Mouse (Mus musculus) liver, adult 2 months (tissue): Measurements from ENCODE around the gene Gm45717. TPM values are rescaled to one million over a fixed set of nuclear protein-coding genes. Genes with fewer than 3 reads are reported as not detected.

Source experiments
- DNase-seq: peaks from one replicate; pipeline ENCODE4 v3.0.0-alpha.2; 2011; ENCODE audit warnings: low read depth, low spot score; ENCODE audit errors: extremely low read depth
- H3K27ac ChIP-seq: fragments of 200-500 bp; replicated peaks from 2 replicates; pipeline ENCODE4 v1.5.1; 2012; ENCODE audit warnings: low read depth, mild to moderate bottlenecking, control low read depth, inconsistent platforms, low read length; ENCODE audit not compliant: insufficient read depth
- H3K27me3 ChIP-seq: fragments of 200-500 bp; 2 replicates; pipeline ENCODE4 v1.6.1; 2012; ENCODE audit warnings: mild to moderate bottlenecking, moderate library complexity, low read length, inconsistent platforms; ENCODE audit not compliant: control insufficient read depth, insufficient read depth
- H3K36me3 ChIP-seq: fragments of 200-500 bp; 2 replicates; pipeline ENCODE4 v1.6.1; 2012; ENCODE audit warnings: low read length, inconsistent platforms; ENCODE audit not compliant: control insufficient read depth, insufficient read depth
- H3K4me1 ChIP-seq: fragments of 200-500 bp; 2 replicates; pipeline ENCODE4 v1.6.1; 2011; ENCODE audit warnings: low read length; ENCODE audit not compliant: control insufficient read depth, insufficient read depth
- H3K4me3 ChIP-seq: fragments of 200-500 bp; 2 replicates; pipeline ENCODE4 v1.5.1; 2011; ENCODE audit warnings: low read depth, mild to moderate bottlenecking, control low read depth, low read length, moderate library complexity; ENCODE audit not compliant: insufficient read depth
- H3K79me2 ChIP-seq: fragments of 200-500 bp; 2 replicates; pipeline ENCODE4 v1.6.1; 2012; ENCODE audit warnings: inconsistent platforms, mild to moderate bottlenecking, low read length, moderate library complexity; ENCODE audit not compliant: control insufficient read depth, insufficient read depth
- H3K9ac ChIP-seq: fragments of 200-500 bp; 2 replicates; pipeline ENCODE4 v1.6.1; 2012; ENCODE audit warnings: low read depth, mild to moderate bottlenecking, control low read depth, inconsistent platforms, low read length
- CTCF ChIP-seq: fragments of 200-500 bp; IDR thresholded peaks from 2 replicates; pipeline ENCODE4 v1.5.1; 2011; ENCODE audit warnings: low read depth, low read length, control low read depth
- POLR2A ChIP-seq: fragments of 200-500 bp; IDR thresholded peaks from 2 replicates; pipeline ENCODE4 v1.6.1; 2011; ENCODE audit warnings: low read length, control low read depth; ENCODE audit not compliant: insufficient read depth; ENCODE audit errors: extremely low read depth
- WGBS: fragments of 180-500 bp; shearing (Covaris S2); methylation state at CpG from one replicate; pipeline ENCODE4 v1.1.7; 2018; 5-methylcytosine and 5-hydroxymethylcytosine counted together
- polyA plus RNA-seq: library from polyadenylated mRNA; depleted of rRNA; stranded (reverse); fragments of >200 nt; gene quantifications from 2 replicates; pipeline ENCODE4 v1.2.3, GENCODE M21; 2012
- total RNA-seq: library from RNA; depleted of rRNA; stranded (reverse); fragments of >200 nt; gene quantifications from 2 replicates; pipeline ENCODE4 v1.2.3, GENCODE M21; 2014

Gene Gm45717
- total and polyA plus RNA-seq, 2 experiments: not detected

DNA sequence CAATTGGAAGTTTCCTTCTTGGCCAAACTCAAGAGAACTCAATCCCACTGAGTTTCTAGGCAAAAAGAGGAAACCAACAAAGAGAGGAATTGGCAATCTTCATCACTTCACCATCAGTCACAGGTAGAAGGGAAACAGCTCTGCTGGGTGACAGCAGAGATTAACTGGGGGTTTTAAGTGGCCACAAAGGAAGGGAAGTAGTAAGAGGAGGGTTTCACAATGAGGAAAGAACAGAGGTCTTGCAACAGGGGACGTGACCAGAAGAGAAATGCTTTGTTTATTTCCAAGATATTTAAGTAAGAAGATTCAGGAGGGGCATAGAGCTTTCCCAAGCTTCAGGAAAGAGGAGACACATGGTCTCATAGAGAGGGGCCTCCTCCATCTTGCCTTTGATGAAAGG lies 42.1 kb upstream of the Gm45717 start:
- Histone ChIP-seq H3K79me2 (no peaks in the 10 kb centered on the region), H3K4me3 (no peak overlapping the region), H3K36me3 (no peaks in the 10 kb centered on the region), H3K4me1 (0 out of 2 replicates have a peak, but pooled peaks cover 2% of the 10 kb centered on the region), H3K9ac (no peak overlapping the region), H3K27ac (no peak overlapping the region), H3K27me3 (no peaks in the 10 kb centered on the region)
- 81% methylated on average over 1 of the region's 1 CpGs for WGBS
- peak; percentile 9 for DNase-seq
- TF ChIP-seq CTCF (no peak), POLR2A (no peak)

- H3K4me3 ChIP-seq: no peak overlapping the region
- no peaks in the 10 kb centered on the region for H3K79me2 ChIP-seq
- H3K36me3 ChIP-seq: no peaks in the 10 kb centered on the region
- H3K27ac ChIP-seq: no peak overlapping the region
- no peak for TF ChIP-seq POLR2A
- peak; percentile 31; the same call in 1 of the 2 replicates for TF ChIP-seq CTCF
- H3K9ac ChIP-seq: no peak overlapping the region
- H3K27me3 ChIP-seq: no peaks in the 10 kb centered on the region
- H3K4me1 ChIP-seq: peaks cover 2% of the 10 kb centered on the region; the same call in 1 of the 2 replicates
- WGBS: 86% methylated on average over 14 of the region's 14 CpGs
- no peak for DNase-seq
Measured at GRCm38 (mm10) chr7:140991117-140991689, 35.5 kb upstream of the Gm45717 start.

DNA sequence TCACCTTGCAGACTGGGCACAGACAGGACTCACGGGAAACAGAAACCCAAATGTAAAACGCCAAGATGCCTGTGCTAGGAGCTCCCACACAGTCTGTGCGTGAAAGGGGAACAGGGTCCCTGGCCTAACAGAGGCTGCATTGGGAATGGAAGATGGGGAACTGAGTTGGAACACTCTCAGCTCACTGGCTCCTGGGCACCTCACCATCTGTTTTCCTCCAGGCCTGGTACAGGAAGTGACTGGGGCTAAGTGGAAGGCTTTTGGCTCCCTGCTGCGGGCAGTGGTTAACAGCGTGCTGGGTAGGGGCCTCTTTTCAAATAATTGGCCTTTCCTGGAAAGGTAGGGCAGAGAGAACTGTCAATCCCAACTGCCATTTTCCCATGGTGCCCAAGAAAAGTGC lies 34.9 kb upstream of the Gm45717 start:
- peaks cover 2% of the 10 kb centered on the region; the same call in 1 of the 2 replicates for H3K4me1 ChIP-seq
- no peak overlapping the region for H3K27ac ChIP-seq
- H3K36me3 ChIP-seq: no peaks in the 10 kb centered on the region
- 85% methylated on average over 5 of the region's 5 CpGs for WGBS
- H3K4me3 ChIP-seq: no peak overlapping the region
- no peak overlapping the region for H3K9ac ChIP-seq
- TF ChIP-seq POLR2A (no peak), CTCF (no peak)
- H3K79me2 ChIP-seq: no peaks in the 10 kb centered on the region
- H3K27me3 ChIP-seq: no peaks in the 10 kb centered on the region
- DNase-seq: no peak

- TF ChIP-seq POLR2A: no peak
- no peak for TF ChIP-seq CTCF
- 84% methylated on average over 6 of the region's 6 CpGs for whole genome bisulfite sequencing
- DNase-seq: no peak
- no peaks in the 10 kb centered on the region for H3K79me2 ChIP-seq
- peaks cover 2% of the 10 kb centered on the region; the same call in 1 of the 2 replicates for H3K4me1 ChIP-seq
- no peaks in the 10 kb centered on the region for H3K27me3 ChIP-seq
- no peaks in the 10 kb centered on the region for H3K36me3 ChIP-seq
- H3K9ac ChIP-seq: no peak overlapping the region
- no peak overlapping the region for H3K4me3 ChIP-seq
- no peak overlapping the region for H3K27ac ChIP-seq
Measured at GRCm38 (mm10) chr7:140990185-140990584, 34.4 kb upstream of the Gm45717 start.

DNA sequence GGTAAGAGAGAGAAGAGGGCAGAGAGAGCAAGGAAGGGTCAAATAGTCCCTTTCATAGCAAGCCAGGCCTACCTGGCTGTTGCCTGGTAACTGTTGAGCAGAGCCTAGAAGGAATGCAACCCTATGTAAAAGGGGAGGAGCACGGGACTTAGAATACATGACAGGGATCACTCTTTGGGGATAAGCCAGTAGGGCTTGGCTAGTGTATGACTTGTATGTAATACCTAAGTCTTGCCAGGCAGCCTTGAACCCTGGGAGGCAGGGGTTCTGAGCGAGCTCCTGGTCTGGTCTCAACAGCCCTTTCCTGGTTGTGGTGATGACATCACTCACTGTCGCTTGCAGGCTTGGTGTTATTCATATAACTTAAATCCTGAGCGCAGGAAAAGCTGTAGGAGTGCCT lies 33.3 kb upstream of the Gm45717 start:
- no peaks in the 10 kb centered on the region for H3K79me2 ChIP-seq
- H3K27ac ChIP-seq: no peak overlapping the region
- TF ChIP-seq POLR2A (no peak), CTCF (no peak)
- H3K36me3 ChIP-seq: no peaks in the 10 kb centered on the region
- H3K27me3 ChIP-seq: no peaks in the 10 kb centered on the region
- no peak overlapping the region for H3K4me3 ChIP-seq
- no peak for DNase-seq
- H3K4me1 ChIP-seq: peaks cover 2% of the 10 kb centered on the region; the same call in 1 of the 2 replicates
- WGBS: 92% methylated on average over 4 of the region's 4 CpGs
- no peak overlapping the region for H3K9ac ChIP-seq
